Mouse (Mus musculus) liver (tissue): ENCODE results near the gene Mthfd2.
A peak's percentile ranks its signal among the peaks of the same experiment; 100 is the strongest.

Source experiments
- DNase-seq: peaks from one replicate; pipeline ENCODE4 v3.0.0-alpha.2; 2020; ENCODE audit warnings: mixed read lengths

The Mthfd2 gene

DNA sequence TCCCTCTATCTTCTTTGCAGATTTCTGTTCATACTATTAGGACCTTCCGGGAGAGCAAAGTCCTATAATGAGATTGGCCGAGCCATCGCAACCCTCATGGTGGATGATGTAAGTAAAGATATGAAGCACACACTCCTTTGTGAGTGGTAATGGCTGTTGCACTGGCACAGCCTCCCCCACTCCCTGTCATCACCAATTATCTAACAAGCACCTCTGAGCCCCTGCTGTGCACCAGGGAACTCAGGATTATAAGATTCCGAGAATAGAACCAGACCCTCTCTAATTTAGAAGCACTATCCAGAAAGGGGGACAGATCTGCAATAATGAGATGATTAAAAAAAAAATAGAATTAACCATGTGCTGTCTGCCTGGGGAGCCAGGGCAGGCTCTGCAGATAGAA, 60.1 kb downstream of the Mthfd2 start:
- no peak for DNase-seq

DNA sequence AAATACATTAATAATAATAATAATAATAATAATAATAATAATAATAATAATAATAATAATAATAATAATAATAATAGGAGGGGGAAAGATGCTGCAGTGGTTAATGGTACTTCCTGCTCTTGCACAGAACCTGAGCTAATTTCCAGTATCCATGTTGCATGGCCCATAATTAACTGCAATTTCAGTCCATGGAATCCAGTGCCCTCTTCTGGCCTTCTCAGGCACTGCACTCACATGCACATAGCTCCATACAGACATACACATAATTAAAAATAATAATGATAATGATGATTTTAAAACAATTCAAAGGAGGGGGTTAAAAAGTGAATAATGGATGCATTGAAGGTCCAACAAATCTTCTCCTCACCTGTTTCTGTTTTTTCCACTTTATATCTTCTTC, 60.5 kb downstream of the Mthfd2 start:
- peak; percentile 57 for DNase-seq

DNA sequence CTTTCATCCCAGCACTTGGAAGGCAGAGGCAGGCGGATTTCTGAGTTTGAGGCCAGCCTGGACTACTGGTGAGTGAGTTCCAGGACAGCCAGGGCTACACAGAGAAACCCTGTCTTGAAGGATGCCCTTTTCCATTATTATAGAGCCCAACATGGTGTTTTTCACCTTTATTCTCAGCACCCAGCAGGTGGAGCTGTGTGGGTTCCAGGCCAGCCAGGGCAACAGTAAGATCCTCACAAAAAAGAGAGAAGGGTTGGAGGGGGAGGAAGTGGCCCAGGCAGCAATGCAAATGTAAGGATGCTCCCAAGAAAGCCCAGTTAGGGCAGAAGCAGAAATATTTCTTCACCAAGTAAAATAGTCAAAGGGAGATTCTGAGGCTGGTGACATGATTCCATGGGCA, 61.2 kb downstream of the Mthfd2 start:
- DNase-seq, result no peak
